Mouse (Mus musculus): ENCODE data around the gene Vmn1r176.
"Not testable (repeated sequence)": the region's sequence is repeated elsewhere in the genome, so short reads cannot be mapped to it uniquely, and the experiment has no call there.

The Vmn1r176 gene

GRCm38 (mm10) chr7:23837272-23837671 lies at the start of gene Vmn1r176:
Gene Vmn1r176, minus strand, starts transcription at chr7:23837372.
- not testable (repeated sequence) for DNase-seq (ENCODE audit: low spot score)

GRCm38 (mm10) chr7:23876918-23877317 lies 39.7 kb upstream of the Vmn1r176 start:
- not testable (repeated sequence) for DNase-seq (ENCODE audit: low spot score)

GRCm38 (mm10) chr7:23866349-23866748 lies 29.2 kb upstream of the Vmn1r176 start, which contains the start of gene Vmn1r177:
Gene Vmn1r177, minus strand, starts transcription at chr7:23866449.
- DNase-seq (ENCODE audit: low spot score), result not testable (repeated sequence)

GRCm38 (mm10) chr7:23810543-23810942 lies 26.6 kb downstream of the Vmn1r176 start, which contains the start of gene Vmn1r175:
Gene Vmn1r175, minus strand, starts transcription at chr7:23810643.
- DNase-seq (ENCODE audit: low spot score), result not testable (repeated sequence)

- DNase-seq (ENCODE audit: low spot score), result no peak
Measured at GRCm38 (mm10) chr7:23784526-23784925, 52.6 kb downstream of the Vmn1r176 start.
